ENCODE assay signal across 17 mouse cellular contexts in the genomic region with DNA sequence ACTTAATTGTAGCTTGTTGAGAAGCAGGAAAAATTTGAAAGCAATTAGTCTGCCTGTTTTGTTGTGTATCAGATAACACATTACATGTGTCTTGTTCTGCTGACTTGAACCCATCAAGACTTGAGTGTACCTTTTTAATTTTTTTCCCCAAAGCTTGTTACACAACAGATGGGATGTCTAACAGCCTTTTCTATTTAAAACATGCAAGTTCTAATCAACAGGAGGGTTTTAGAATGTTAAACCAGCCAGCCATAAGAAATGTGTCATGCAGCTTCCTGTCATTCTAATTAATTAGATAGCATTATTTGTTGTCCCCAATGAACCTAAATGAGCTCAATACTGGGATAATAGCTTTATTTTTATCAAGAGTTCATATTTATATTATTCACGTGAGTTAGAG.
DNase-seq lines count a peak whose midpoint lies in the region; ATAC-seq lines count a peak whose summit lies in the region.
"Had no signal": no experiment of that assay in that cellular context is flagged by ENCODE, and none has a peak within 500 bp of the region (broad histone marks: within the 10 kb centered on the region; RNA-seq: fewer than 3 reads in every experiment).

No protein-coding gene starts in this region.

- H3K4me1 ChIP-seq in midbrain, embryonic 11.5 days (ENCODE audit: control insufficient read depth, insufficient read depth, low read length): no peaks in the 10 kb centered on the region
- H3K4me1 ChIP-seq in midbrain, embryonic 10.5 days: no peaks in the 10 kb centered on the region
- H3K4me1 ChIP-seq in forebrain, embryonic 13.5 days: peaks cover 6% of the 10 kb centered on the region
- peaks cover 4% of the 10 kb centered on the region for H3K4me1 ChIP-seq in forebrain, embryonic 16.5 days (replicated peaks; ENCODE audit: control insufficient read depth, insufficient read depth, low read length)
- no peaks in the 10 kb centered on the region for H3K4me1 ChIP-seq in liver, embryonic 11.5 days (replicated peaks; ENCODE audit: control insufficient read depth, insufficient read depth, low read length)
- H3K4me1 ChIP-seq: embryonic facial prominence, embryonic 12.5 days; heart, embryonic 13.5 days had no signal

- H3K9me3 ChIP-seq in midbrain, embryonic 11.5 days (ENCODE audit: control insufficient read depth, low read length): no peaks in the 10 kb centered on the region
- H3K9me3 ChIP-seq in midbrain, embryonic 10.5 days (replicated peaks): no peaks in the 10 kb centered on the region
- no peaks in the 10 kb centered on the region for H3K9me3 ChIP-seq in forebrain, embryonic 13.5 days (replicated peaks)
- no peaks in the 10 kb centered on the region for H3K9me3 ChIP-seq in forebrain, embryonic 16.5 days (ENCODE audit: control insufficient read depth, low read length)
- no peaks in the 10 kb centered on the region for H3K9me3 ChIP-seq in liver, embryonic 11.5 days (ENCODE audit: control insufficient read depth, low read length)
- H3K9me3 ChIP-seq: embryonic facial prominence, embryonic 12.5 days; heart, embryonic 13.5 days had no signal

- peak; percentile 67 for DNase-seq in midbrain, embryonic 11.5 days (ENCODE audit: low spot score, missing footprints)
- no peak for DNase-seq in midbrain, embryonic 10.5 days (ENCODE audit: low spot score)
- no peak for DNase-seq in ovary, adult 18-20 months (ENCODE audit: low spot score)
- no peak for DNase-seq in liver, embryonic 11.5 days (ENCODE audit: low spot score)
- DNase-seq: adrenal gland, adult 8-10 months; adrenal gland, postnatal 36 days; cerebellum, adult 11 months; cerebellum, adult 8-10 months; cerebellum, postnatal 25 days; gastrocnemius, postnatal 36 days; heart, adult 11 months; heart, postnatal 36 days had no signal

- no peak for ATAC-seq in midbrain, embryonic 11.5 days (ENCODE audit: low FRiP score)
- peak; percentile 81 for ATAC-seq in forebrain, embryonic 13.5 days
- ATAC-seq in forebrain, embryonic 16.5 days: peak; percentile 82
- no peak for ATAC-seq in liver, embryonic 11.5 days (replicated peaks; ENCODE audit: low FRiP score)
- ATAC-seq: hindbrain, embryonic 16.5 days had no signal

- H3K4me2 ChIP-seq in midbrain, embryonic 11.5 days: no peak overlapping the region
- no peak overlapping the region for H3K4me2 ChIP-seq in forebrain, embryonic 13.5 days
- no peak overlapping the region for H3K4me2 ChIP-seq in forebrain, embryonic 16.5 days (ENCODE audit: low read length)
- H3K4me2 ChIP-seq in liver, embryonic 11.5 days: no peak overlapping the region
- H3K4me2 ChIP-seq: embryonic facial prominence, embryonic 12.5 days; heart, embryonic 13.5 days had no signal

- H3K27me3 ChIP-seq in midbrain, embryonic 11.5 days (ENCODE audit: control insufficient read depth, insufficient read depth, low read length): no peaks in the 10 kb centered on the region
- no peaks in the 10 kb centered on the region for H3K27me3 ChIP-seq in midbrain, embryonic 10.5 days (ENCODE audit: low read depth, poor library complexity, severe bottlenecking)
- H3K27me3 ChIP-seq in forebrain, embryonic 13.5 days: no peaks in the 10 kb centered on the region
- H3K27me3 ChIP-seq in forebrain, embryonic 16.5 days (replicated peaks; ENCODE audit: control insufficient read depth, insufficient read depth, low read length): no peaks in the 10 kb centered on the region
- no peaks in the 10 kb centered on the region for H3K27me3 ChIP-seq in liver, embryonic 11.5 days (replicated peaks; ENCODE audit: control insufficient read depth, insufficient read depth, low read length)
- H3K27me3 ChIP-seq: embryonic facial prominence, embryonic 12.5 days; heart, embryonic 13.5 days had no signal

- H3K9ac ChIP-seq in midbrain, embryonic 11.5 days (ENCODE audit: low read length): no peak overlapping the region
- H3K9ac ChIP-seq in forebrain, embryonic 13.5 days: no peak overlapping the region
- no peak overlapping the region for H3K9ac ChIP-seq in forebrain, embryonic 16.5 days (replicated peaks; ENCODE audit: low read depth, low read length)
- H3K9ac ChIP-seq in liver, embryonic 11.5 days (ENCODE audit: low read depth, low read length): no peak overlapping the region
- H3K9ac ChIP-seq: embryonic facial prominence, embryonic 12.5 days; heart, embryonic 13.5 days had no signal

- H3K27ac ChIP-seq in midbrain, embryonic 11.5 days (ENCODE audit: low read depth, low read length): no peak overlapping the region
- H3K27ac ChIP-seq in midbrain, embryonic 10.5 days (replicated peaks): no peak overlapping the region
- no peak overlapping the region for H3K27ac ChIP-seq in forebrain, embryonic 13.5 days
- H3K27ac ChIP-seq in forebrain, embryonic 16.5 days (ENCODE audit: low read length): no peak overlapping the region
- no peak overlapping the region for H3K27ac ChIP-seq in liver, embryonic 11.5 days (ENCODE audit: low read depth, low read length)
- H3K27ac ChIP-seq: embryonic facial prominence, embryonic 12.5 days; heart, embryonic 13.5 days had no signal

- H3K36me3 ChIP-seq in midbrain, embryonic 11.5 days (ENCODE audit: control insufficient read depth, insufficient read depth, low read length): no peaks in the 10 kb centered on the region
- H3K36me3 ChIP-seq in midbrain, embryonic 10.5 days: no peaks in the 10 kb centered on the region
- H3K36me3 ChIP-seq in forebrain, embryonic 13.5 days (ENCODE audit: poor library complexity, severe bottlenecking): no peaks in the 10 kb centered on the region
- H3K36me3 ChIP-seq in forebrain, embryonic 16.5 days (ENCODE audit: control insufficient read depth, insufficient read depth): no peaks in the 10 kb centered on the region
- H3K36me3 ChIP-seq in liver, embryonic 11.5 days (ENCODE audit: control insufficient read depth, insufficient read depth, low read length): no peaks in the 10 kb centered on the region
- H3K36me3 ChIP-seq: embryonic facial prominence, embryonic 12.5 days; heart, embryonic 13.5 days had no signal

- 75% methylated on average over 1 of the region's 1 CpGs for WGBS in midbrain, embryonic 11.5 days
- 80% methylated on average over 1 of the region's 1 CpGs for WGBS in midbrain, embryonic 10.5 days
- 55% methylated on average over 1 of the region's 1 CpGs for WGBS in forebrain, embryonic 13.5 days
- WGBS in forebrain, embryonic 16.5 days: 37% methylated on average over 1 of the region's 1 CpGs
- 75% methylated on average over 1 of the region's 1 CpGs for WGBS in liver, embryonic 11.5 days

- H3K4me3 ChIP-seq in midbrain, embryonic 11.5 days (ENCODE audit: low read depth, low read length): no peak overlapping the region
- no peak overlapping the region for H3K4me3 ChIP-seq in midbrain, embryonic 10.5 days
- no peak overlapping the region for H3K4me3 ChIP-seq in forebrain, embryonic 13.5 days
- no peak overlapping the region for H3K4me3 ChIP-seq in forebrain, embryonic 16.5 days (replicated peaks; ENCODE audit: low read length)
- no peak overlapping the region for H3K4me3 ChIP-seq in liver, embryonic 11.5 days (ENCODE audit: low read depth, low read length)
- H3K4me3 ChIP-seq: embryonic facial prominence, embryonic 12.5 days; heart, embryonic 13.5 days had no signal

Comparison
In these comparisons a context has a peak if more than half of its experiments do, and no peak if none do; other contexts are left out.
1. ATAC-seq: peak in forebrain, embryonic 13.5 days (single experiment) and forebrain, embryonic 16.5 days (single experiment); none in midbrain, embryonic 11.5 days (single experiment) and liver, embryonic 11.5 days (single experiment).